Mouse (Mus musculus): Measurements from ENCODE around the gene Gpr35. TPM values are rescaled to one million over a fixed set of nuclear protein-coding genes. Genes with fewer than 3 reads are reported as not detected.

Gpr35 gene
- total and polyA plus RNA-seq, 2 experiments from 2014 or later = 0.13 to 0.42 TPM

- no peak overlapping the region for H3K4me3 ChIP-seq (ENCODE audit: low read length)
- ATAC-seq (no peak), DNase-seq (ENCODE audit: low spot score) (no peak)
- H3K4me2 ChIP-seq (ENCODE audit: low read depth, low read length) = no peak overlapping the region
- H3K36me3 ChIP-seq (ENCODE audit: insufficient read depth, low read length) = no peaks in the 10 kb centered on the region
- no peak for TF ChIP-seq CTCF (IDR thresholded peaks at IDR 0.05; ENCODE audit: low read depth)
- WGBS = 23% methylated on average over 1 of the region's 1 CpGs
- peaks cover 5% of the 10 kb centered on the region; the same call in 1 of the 2 replicates for H3K4me1 ChIP-seq (ENCODE audit: insufficient read depth, low read length)
- no peaks in the 10 kb centered on the region for H3K9me3 ChIP-seq (ENCODE audit: low read length)
- H3K27me3 ChIP-seq (ENCODE audit: insufficient read depth, low read length) = no peaks in the 10 kb centered on the region
- no peak overlapping the region for H3K9ac ChIP-seq (replicated peaks; ENCODE audit: low read length)
- H3K27ac ChIP-seq = no peak overlapping the region
These were observed 20.4 kb upstream of the Gpr35 start for GRCm38 (mm10) chr1:92930171-92930706.

GRCm38 (mm10) chr1:92933611-92934010 is 17.1 kb upstream of the Gpr35 start:
- H3K36me3 ChIP-seq (ENCODE audit: insufficient read depth, low read length) = peaks cover 7% of the 10 kb centered on the region; the same call in 1 of the 2 replicates
- no peaks in the 10 kb centered on the region for H3K27me3 ChIP-seq (ENCODE audit: insufficient read depth, low read length)
- ATAC-seq (no peak), DNase-seq (ENCODE audit: low spot score) (no peak)
- H3K4me2 ChIP-seq (ENCODE audit: low read depth, low read length) = peak overlapping the region; percentile 83
- H3K9me3 ChIP-seq (ENCODE audit: low read length) = no peaks in the 10 kb centered on the region
- WGBS = 75% methylated on average over 4 of the region's 4 CpGs
- H3K4me3 ChIP-seq (ENCODE audit: low read length) = peak overlapping the region; percentile 79
- no peak for TF ChIP-seq CTCF (IDR thresholded peaks at IDR 0.05; ENCODE audit: low read depth)
- H3K9ac ChIP-seq (replicated peaks; ENCODE audit: low read length) = peak overlapping the region; percentile 78
- H3K27ac ChIP-seq = peak overlapping the region; percentile 98
- H3K4me1 ChIP-seq (ENCODE audit: insufficient read depth, low read length) = peaks cover 15% of the 10 kb centered on the region; the same call in 1 of the 2 replicates

GRCm38 (mm10) chr1:92934182-92934827 is 16.4 kb upstream of the Gpr35 start, which contains the start of gene Capn10:
TSS of gene Capn10 (plus strand) at chr1:92934376.
- H3K9me3 ChIP-seq (ENCODE audit: low read length) = no peaks in the 10 kb centered on the region
- peaks cover 15% of the 10 kb centered on the region; the same call in 1 of the 2 replicates for H3K4me1 ChIP-seq (ENCODE audit: insufficient read depth, low read length)
- H3K9ac ChIP-seq (replicated peaks; ENCODE audit: low read length) = peak within 1 kb of the TSS; percentile 78
- peak within 1 kb of the TSS; percentile 98 for H3K27ac ChIP-seq
- H3K36me3 ChIP-seq (ENCODE audit: insufficient read depth, low read length) = peaks cover 11% of the 10 kb centered on the region; the same call in 1 of the 2 replicates
- ATAC-seq = peak; percentile 99
- peak within 1 kb of the TSS; percentile 79 for H3K4me3 ChIP-seq (ENCODE audit: low read length)
- H3K27me3 ChIP-seq (ENCODE audit: insufficient read depth, low read length) = no peaks in the 10 kb centered on the region
- under 1% methylated on average over 45 of the region's 45 CpGs for WGBS
- peak; percentile 34 for TF ChIP-seq CTCF (IDR thresholded peaks at IDR 0.05; ENCODE audit: low read depth)
- H3K4me2 ChIP-seq (ENCODE audit: low read depth, low read length) = peak within 1 kb of the TSS; percentile 83
- peak; percentile 99 for DNase-seq (ENCODE audit: low spot score)

DNA sequence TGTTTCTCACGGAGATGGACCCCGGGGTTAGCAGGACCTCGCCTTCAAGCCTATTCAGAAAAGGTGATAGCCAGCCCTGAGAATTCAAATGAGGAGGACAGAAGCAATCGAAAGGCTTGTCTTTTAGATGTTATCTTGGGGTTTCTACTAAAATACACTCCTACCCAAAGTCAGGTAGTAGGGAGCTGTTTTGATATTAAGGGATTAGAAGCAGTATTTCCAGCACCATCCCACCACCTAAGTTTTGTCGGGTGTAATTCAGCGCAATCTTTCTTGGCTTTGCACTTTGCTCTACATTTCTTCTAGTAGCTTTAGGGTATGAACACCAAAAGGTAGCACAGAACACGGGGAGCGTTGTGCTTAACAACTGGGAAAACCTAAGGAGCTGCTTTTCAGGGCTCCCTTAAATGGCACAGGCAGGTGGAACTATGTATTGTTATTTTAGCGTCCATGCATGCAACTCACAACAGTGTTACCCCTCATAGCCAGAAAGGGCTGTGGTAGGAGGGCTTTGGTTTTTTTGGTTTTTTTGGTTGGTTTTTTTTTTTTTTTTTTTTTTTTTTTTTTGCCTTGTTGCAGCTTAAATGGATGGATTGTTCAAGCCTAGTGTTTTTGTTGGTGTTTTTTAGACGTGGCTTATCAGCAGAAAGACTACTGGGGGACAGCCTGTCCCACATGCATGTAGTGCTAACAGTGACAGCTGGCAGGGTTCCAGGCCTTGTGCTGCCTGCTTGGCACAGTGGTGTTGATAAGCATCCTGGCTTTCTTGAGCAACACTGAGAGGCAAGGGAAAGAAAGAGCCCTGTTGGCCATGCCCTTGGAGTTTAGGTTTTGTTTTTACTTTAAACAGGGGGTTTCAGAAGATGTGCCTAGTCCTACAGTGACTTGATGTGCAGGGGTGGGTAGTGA is 15.4 kb upstream of the Gpr35 start:
- Histone ChIP-seq H3K4me2 (ENCODE audit: low read depth, low read length) (peak overlapping the region; percentile 83), H3K27me3 (ENCODE audit: insufficient read depth, low read length) (no peaks in the 10 kb centered on the region), H3K36me3 (ENCODE audit: insufficient read depth, low read length) (peaks cover 21% of the 10 kb centered on the region), H3K4me1 (ENCODE audit: insufficient read depth, low read length) (peaks cover 15% of the 10 kb centered on the region; the same call in 1 of the 2 replicates), H3K27ac (peak overlapping the region; percentile 98), H3K9ac (replicated peaks; ENCODE audit: low read length) (peak overlapping the region; percentile 78), H3K9me3 (ENCODE audit: low read length) (no peaks in the 10 kb centered on the region), H3K4me3 (ENCODE audit: low read length) (peak overlapping the region; percentile 79)
- 8% methylated on average over 10 of the region's 10 CpGs for WGBS
- DNase-seq (ENCODE audit: low spot score) (peak; percentile 73), ATAC-seq (no peak)
- TF ChIP-seq CTCF (IDR thresholded peaks at IDR 0.05; ENCODE audit: low read depth) = no peak

- no peak for ATAC-seq
- Histone ChIP-seq H3K9ac (replicated peaks; ENCODE audit: low read length) (peak overlapping the region; percentile 78), H3K4me3 (ENCODE audit: low read length) (peak overlapping the region; percentile 79), H3K27ac (0 out of 2 replicates have a peak overlapping the region, but pooled peaks have one; percentile 98), H3K27me3 (ENCODE audit: insufficient read depth, low read length) (no peaks in the 10 kb centered on the region), H3K9me3 (ENCODE audit: low read length) (no peaks in the 10 kb centered on the region), H3K4me2 (ENCODE audit: low read depth, low read length) (peak overlapping the region; percentile 83), H3K36me3 (ENCODE audit: insufficient read depth, low read length) (peaks cover 24% of the 10 kb centered on the region), H3K4me1 (ENCODE audit: insufficient read depth, low read length) (peaks cover 15% of the 10 kb centered on the region; the same call in 1 of the 2 replicates)
- DNase-seq (ENCODE audit: low spot score) = peak; percentile 23
- peak; percentile 46 for TF ChIP-seq CTCF (IDR thresholded peaks at IDR 0.05; ENCODE audit: low read depth)
- WGBS = 28% methylated on average over 2 of the region's 2 CpGs
These were observed 14.7 kb upstream of the Gpr35 start for GRCm38 (mm10) chr1:92935977-92936376.

- Histone ChIP-seq H3K4me3 (ENCODE audit: low read length) (0 out of 2 replicates have a peak overlapping the region, but pooled peaks have one; percentile 79), H3K4me2 (ENCODE audit: low read depth, low read length) (peak overlapping the region; percentile 83)
- ATAC-seq = no peak
These were observed 14.2 kb upstream of the Gpr35 start for GRCm38 (mm10) chr1:92936467-92936866.

More at GRCm38 (mm10) chr1:92936467-92936866, 14.2 kb upstream of the Gpr35 start:
- no peak for TF ChIP-seq CTCF (IDR thresholded peaks at IDR 0.05; ENCODE audit: low read depth)
- H3K36me3 ChIP-seq (ENCODE audit: insufficient read depth, low read length) = peaks cover 24% of the 10 kb centered on the region
- H3K9ac ChIP-seq (replicated peaks; ENCODE audit: low read length) = 0 out of 2 replicates have a peak overlapping the region, but pooled peaks have one; percentile 78
- H3K27me3 ChIP-seq (ENCODE audit: insufficient read depth, low read length) = no peaks in the 10 kb centered on the region
- no peak overlapping the region for H3K27ac ChIP-seq
- no peak for DNase-seq (ENCODE audit: low spot score)
- 69% methylated on average over 3 of the region's 3 CpGs for WGBS
- H3K4me1 ChIP-seq (ENCODE audit: insufficient read depth, low read length) = peaks cover 15% of the 10 kb centered on the region; the same call in 1 of the 2 replicates
- no peaks in the 10 kb centered on the region for H3K9me3 ChIP-seq (ENCODE audit: low read length)

Data from hindbrain, postnatal 0 days (tissue).